Mouse (Mus musculus) gastrocnemius, adult 8-10 months (tissue): ENCODE data around the gene Plcb4. TPM values are rescaled to one million over a fixed set of nuclear protein-coding genes. Genes with fewer than 3 reads are reported as not detected.

ENCODE experiments used
- DNase-seq, 2 experiments: peaks; one replicate each; pipeline ENCODE4 v3.0.0; 2022; ENCODE audit warnings: low spot score in 2 of 2
- total RNA-seq, 4 experiments: library from RNA; stranded (reverse); gene quantifications; 2 replicates each; pipeline ENCODE4 v1.2.4; 2022

Plcb4 gene
- total RNA-seq, 4 experiments from 2014 or later, result 12.7 to 18.0 (median 15.4) TPM

GRCm38 (mm10) chr2:135808342-135808741, 149.5 kb downstream of the Plcb4 start:
- DNase-seq, result no peak

- no peak for DNase-seq
Observed at GRCm38 (mm10) chr2:135810841-135811240, 152.0 kb downstream of the Plcb4 start.

- DNase-seq, result no peak
Observed at GRCm38 (mm10) chr2:135811453-135812101, 152.8 kb downstream of the Plcb4 start.

GRCm38 (mm10) chr2:135812701-135813246, 154.0 kb downstream of the Plcb4 start:
- no peak for DNase-seq

GRCm38 (mm10) chr2:135820691-135821090, 161.9 kb downstream of the Plcb4 start:
- DNase-seq, result no peak

- no peak for DNase-seq
Observed at GRCm38 (mm10) chr2:135823690-135824089, 164.9 kb downstream of the Plcb4 start.

- DNase-seq, result no peak
Observed at GRCm38 (mm10) chr2:135824757-135825156, 165.9 kb downstream of the Plcb4 start.

- no peak for DNase-seq
Observed at GRCm38 (mm10) chr2:135825645-135826044, 166.8 kb downstream of the Plcb4 start.

- DNase-seq, result no peak
Observed at GRCm38 (mm10) chr2:135826616-135827360, 168.0 kb downstream of the Plcb4 start.

GRCm38 (mm10) chr2:135828446-135828845, 169.6 kb downstream of the Plcb4 start:
- no peak for DNase-seq

- DNase-seq, result no peak
Observed at GRCm38 (mm10) chr2:135833743-135834142, 174.9 kb downstream of the Plcb4 start.

GRCm38 (mm10) chr2:135834435-135834834, 175.6 kb downstream of the Plcb4 start:
- no peak for DNase-seq

- DNase-seq, result no peak
Observed at GRCm38 (mm10) chr2:135835911-135836310, 177.1 kb downstream of the Plcb4 start.

- DNase-seq, result no peak
Observed at GRCm38 (mm10) chr2:135836426-135836825, 177.6 kb downstream of the Plcb4 start.

- no peak for DNase-seq
Observed at GRCm38 (mm10) chr2:135837730-135838129, 178.9 kb downstream of the Plcb4 start.

- DNase-seq, result no peak
Observed at GRCm38 (mm10) chr2:135838135-135838534, 179.3 kb downstream of the Plcb4 start.

- DNase-seq, result no peak
Observed at GRCm38 (mm10) chr2:135838651-135839286, 180.0 kb downstream of the Plcb4 start.

GRCm38 (mm10) chr2:135843721-135844120, 184.9 kb downstream of the Plcb4 start:
- no peak for DNase-seq

- no peak for DNase-seq
Observed at GRCm38 (mm10) chr2:135846903-135847302, 188.1 kb downstream of the Plcb4 start.

- no peak for DNase-seq
Observed at GRCm38 (mm10) chr2:135847738-135848137, 188.9 kb downstream of the Plcb4 start.

GRCm38 (mm10) chr2:135848169-135848568, 189.4 kb downstream of the Plcb4 start:
- DNase-seq, result no peak

GRCm38 (mm10) chr2:135851964-135852363, 193.2 kb downstream of the Plcb4 start:
- no peak for DNase-seq
